Mouse (Mus musculus): Measurements from ENCODE around the gene Sdk2.

Gene Sdk2

DNA sequence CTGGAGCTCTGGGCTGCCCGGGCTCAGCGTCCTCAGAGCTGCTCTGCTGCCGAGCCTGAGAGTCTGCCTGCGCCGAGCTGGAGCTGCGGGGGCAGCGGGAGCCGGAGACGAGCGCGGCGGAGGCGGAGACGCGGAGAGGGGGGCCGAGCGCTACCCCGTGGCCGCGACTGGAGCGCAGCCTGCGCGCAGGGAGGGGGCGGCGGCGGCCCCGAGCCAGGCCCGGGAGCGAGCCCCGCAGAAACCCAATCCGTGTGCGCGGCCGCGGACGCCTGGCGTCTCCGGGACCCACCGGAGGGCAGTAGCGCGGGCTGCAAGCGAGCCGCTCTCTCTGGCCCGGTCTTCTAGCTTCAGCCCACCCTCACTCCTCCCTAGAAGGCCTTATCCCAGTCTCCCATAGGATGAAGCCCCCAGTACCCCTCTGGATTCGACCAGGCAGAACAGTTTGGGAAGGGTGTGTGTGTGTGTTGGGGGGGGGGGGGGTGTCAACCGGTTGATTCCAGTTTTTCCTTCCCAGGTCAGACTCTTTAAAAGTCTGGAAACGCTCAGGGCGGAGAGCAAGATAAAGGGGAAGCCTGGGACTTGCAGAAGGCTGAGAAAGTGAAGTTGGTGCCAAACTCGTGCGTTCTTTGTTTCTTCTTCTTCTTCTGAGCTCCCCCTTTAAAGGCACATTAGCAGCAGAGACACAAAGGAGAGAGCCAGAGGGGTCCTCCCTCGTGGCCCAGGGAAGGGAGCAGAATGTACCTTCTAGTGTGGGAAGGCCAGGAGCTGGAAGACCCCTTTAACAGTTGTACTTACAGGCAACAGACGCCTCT is at the start of gene Sdk2:
TSS of gene Sdk2 (minus strand) at position 96 of the 812 bp plus-strand sequence.
- DNase-seq (ENCODE audit: extremely low read depth, low read depth, low spot score), result no peak

DNA sequence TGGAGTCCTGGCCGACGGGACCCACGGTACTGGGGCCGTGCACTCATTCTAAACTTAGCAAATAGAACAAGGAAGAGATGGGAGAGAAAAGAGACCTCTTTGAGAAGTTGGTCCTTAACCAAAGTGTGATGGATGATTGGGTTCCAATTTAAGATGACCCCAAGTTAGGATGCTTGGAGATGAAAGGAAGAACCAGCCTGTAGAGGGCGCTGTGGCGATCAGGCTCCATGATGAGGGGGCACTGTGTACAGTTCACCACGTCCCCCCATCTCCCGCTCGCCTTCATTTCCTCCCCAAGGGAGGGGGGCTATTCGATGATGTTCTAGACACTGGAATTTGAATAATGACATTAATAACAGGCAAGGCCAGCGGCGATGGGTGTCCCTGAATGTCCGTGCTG is 48.2 kb upstream of the Sdk2 start:
- DNase-seq (ENCODE audit: extremely low read depth, low read depth, low spot score), result no peak

DNA sequence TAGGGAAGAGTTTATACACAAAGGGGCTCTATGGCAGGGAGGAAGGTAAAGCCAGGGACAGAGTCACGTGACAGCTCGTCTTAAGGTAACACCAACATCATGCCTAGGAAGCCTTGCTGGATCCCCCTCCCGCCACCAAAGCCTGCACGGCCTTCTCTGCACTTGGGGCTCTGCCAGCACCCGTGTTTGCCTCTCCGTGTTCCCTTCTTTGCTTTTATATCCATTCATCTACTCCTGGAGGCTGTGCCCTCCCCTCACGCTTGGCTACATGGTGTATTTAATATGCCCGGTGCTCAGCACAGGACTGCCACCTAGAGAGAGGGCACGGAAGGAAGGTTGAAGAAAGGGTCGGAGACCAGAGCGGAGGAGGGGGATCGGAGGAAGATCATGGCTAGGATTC is 47.8 kb upstream of the Sdk2 start:
- no peak for DNase-seq (ENCODE audit: extremely low read depth, low read depth, low spot score)

DNA sequence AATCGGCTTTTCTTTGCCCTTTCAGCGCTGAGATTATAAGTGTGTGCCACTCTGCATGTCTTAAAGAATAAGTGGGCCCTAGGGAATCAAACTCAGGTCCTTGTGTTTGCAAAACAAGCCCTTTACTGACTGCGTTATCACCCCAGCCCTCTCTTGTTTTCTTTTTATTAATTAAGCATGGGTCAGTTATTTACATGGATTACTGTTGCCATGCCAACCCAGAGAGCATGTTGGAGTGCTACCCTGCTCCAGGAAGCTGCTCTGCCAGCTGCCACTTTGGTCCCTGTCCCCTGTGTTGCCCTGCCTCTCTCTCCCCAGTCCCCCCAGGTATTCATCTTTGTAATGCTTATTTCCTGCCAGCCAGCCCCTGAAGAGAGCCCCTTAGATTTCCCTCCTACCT is 44.0 kb upstream of the Sdk2 start:
- no peak for DNase-seq (ENCODE audit: extremely low read depth, low read depth, low spot score)

DNA sequence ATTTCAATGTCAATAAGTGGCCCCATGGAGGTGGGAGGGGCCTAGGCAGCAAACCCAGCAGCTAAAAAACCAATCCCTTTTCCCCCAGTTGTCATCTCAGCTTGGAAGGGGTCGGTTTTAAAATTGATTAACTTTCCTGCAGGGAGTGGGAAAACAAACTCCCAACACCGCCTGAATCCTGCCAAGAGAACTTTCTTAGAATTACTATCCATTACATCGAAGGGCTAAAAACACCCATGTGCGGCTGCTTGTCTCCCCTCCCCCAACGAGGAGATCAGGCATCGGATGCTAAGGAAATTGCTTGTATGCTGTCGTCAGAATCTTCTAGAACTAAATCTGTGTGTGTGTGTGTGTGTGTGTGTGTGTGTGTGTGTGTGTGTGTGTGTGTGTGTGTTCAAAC is 26.8 kb upstream of the Sdk2 start:
- DNase-seq (ENCODE audit: extremely low read depth, low read depth, low spot score), result no peak

DNA sequence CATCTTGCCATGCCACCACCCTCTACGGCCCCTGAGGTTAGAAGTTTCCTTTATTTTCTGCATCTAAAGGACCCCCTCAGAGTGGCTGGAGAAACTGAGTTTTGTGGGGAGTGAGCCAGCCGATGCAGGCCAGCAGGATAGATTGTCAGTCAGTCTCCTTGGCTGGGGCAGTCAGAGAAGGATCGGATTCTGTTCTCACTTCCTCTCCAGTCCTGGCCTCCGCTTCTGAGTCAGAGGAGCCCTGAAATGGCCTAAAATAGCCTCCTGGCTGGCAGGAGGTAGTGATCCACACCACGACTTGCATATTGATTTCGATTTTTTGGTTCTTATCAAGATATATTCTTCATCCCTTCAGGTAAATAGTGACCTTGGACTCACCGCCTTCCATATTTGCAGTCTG is 26.3 kb upstream of the Sdk2 start:
- DNase-seq (ENCODE audit: extremely low read depth, low read depth, low spot score), result no peak

DNA sequence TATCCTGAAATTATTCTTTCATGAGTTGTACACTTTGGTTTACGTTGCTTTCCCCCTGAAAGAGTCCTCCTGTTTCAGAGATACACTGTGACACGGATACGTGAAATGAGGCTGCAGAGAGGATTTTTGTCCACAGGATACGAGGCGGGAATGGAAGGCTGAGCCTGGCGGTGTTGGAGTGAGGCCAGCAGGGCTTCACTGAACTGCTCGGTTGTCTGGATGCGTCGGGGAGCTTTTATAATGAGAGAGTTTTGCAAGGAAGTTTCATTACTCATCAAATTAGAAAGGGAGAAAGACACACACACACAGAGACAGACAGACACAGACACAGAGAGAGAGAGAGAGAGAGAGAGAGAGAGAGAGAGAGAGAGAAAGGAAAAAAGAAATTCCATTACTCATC is 13.8 kb upstream of the Sdk2 start:
- no peak for DNase-seq (ENCODE audit: extremely low read depth, low read depth, low spot score)

DNA sequence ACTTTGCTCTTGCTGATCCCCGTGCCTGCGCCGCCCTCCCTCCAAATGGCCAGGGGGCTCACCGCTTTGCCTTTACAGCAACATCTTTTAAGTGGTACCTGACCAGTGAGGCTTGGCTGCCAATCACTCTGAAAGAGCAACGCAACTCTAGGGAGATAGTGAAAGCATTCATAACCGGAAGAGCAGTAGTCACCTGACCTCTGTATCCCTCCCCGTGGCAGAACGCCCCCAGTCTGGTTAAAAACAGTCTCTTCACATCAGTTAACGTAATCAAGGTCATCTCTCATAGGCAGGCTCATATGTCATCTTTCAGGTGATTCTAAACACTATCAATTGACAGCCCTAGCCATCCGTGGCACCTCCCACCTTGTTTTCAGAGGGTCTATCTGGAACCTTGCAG is 5.8 kb upstream of the Sdk2 start:
- no peak for DNase-seq (ENCODE audit: extremely low read depth, low read depth, low spot score)

DNA sequence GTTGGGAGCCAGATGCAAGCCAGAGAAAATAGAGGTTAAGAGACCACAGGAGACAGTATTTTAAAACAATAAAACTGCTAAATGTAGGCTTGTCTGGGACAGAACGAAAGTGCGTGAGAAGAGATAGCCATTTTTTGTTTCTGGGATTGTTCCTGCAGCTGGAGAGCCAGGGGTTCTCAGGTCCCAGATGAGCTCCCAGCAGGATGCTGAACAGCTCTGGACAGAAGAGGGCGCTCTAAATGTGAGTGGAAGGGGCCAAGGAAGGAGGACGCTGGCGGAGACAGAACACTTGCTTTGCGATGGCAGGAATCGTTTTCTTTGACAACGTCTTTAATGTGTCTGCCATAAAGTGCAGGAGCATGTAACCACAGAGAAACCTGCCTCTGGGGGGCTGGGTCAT is 5.2 kb upstream of the Sdk2 start:
- no peak for DNase-seq (ENCODE audit: extremely low read depth, low read depth, low spot score)

DNA sequence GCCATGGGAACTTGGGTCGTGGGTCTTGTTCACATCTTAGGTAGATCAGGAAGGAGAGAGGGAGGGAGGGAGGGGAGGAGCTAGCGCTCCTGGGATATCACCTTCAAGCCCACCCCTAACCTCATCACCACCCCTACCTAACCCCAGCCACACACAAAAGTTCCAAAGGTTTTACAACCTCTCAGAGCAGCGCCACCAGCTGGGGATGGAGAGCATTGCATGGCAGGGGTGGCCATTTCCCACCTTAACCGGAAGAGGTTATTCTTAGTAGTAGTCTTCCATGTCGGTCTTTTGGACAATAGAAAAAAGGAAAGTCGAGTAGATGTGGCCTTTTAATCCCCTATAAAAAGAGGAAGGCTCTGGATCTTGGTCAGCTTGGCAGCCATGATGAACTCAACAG is 4.0 kb upstream of the Sdk2 start:
- no peak for DNase-seq (ENCODE audit: extremely low read depth, low read depth, low spot score)

DNA sequence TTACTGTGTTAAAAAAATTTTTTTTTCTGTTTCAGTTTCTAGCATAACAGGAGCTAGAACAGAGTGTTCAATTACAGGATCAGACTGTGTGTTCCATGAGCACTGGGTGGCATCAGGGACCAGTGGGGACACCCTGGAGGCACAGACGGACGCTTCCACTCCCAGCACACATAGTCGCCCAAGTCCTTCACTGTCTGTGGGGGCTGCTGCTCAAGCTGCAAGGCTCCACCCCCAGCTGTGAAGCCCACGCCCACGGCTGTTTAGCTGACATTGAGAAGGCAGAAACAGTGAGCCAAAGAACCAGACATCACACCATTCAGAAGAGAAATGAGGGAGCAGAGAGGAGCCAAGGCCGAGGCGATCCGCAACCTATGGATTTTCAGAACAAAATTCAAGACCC is 3.3 kb upstream of the Sdk2 start:
- DNase-seq (ENCODE audit: extremely low read depth, low read depth, low spot score), result no peak

DNA sequence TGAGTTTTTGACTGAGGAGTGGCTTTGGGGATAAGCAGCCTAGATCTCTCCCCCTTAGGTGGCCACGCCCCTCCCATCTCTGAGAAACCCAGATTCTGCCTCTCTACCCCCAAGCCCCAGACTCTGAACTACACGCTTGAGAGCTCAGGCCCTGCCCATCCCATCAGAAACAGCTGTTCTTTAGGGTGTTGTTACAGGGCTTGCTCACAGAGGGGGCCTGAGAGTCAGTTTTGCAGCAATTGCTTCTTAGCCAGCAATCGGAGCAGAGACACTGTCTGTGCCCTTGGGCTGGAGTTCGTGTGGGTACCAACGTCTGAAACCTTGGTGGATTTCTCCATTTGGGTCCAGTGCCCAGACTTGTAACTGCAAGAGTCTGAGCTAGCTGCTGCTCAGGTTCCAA is 1.5 kb upstream of the Sdk2 start:
- peak; percentile 11 for DNase-seq (ENCODE audit: extremely low read depth, low read depth, low spot score)

DNA sequence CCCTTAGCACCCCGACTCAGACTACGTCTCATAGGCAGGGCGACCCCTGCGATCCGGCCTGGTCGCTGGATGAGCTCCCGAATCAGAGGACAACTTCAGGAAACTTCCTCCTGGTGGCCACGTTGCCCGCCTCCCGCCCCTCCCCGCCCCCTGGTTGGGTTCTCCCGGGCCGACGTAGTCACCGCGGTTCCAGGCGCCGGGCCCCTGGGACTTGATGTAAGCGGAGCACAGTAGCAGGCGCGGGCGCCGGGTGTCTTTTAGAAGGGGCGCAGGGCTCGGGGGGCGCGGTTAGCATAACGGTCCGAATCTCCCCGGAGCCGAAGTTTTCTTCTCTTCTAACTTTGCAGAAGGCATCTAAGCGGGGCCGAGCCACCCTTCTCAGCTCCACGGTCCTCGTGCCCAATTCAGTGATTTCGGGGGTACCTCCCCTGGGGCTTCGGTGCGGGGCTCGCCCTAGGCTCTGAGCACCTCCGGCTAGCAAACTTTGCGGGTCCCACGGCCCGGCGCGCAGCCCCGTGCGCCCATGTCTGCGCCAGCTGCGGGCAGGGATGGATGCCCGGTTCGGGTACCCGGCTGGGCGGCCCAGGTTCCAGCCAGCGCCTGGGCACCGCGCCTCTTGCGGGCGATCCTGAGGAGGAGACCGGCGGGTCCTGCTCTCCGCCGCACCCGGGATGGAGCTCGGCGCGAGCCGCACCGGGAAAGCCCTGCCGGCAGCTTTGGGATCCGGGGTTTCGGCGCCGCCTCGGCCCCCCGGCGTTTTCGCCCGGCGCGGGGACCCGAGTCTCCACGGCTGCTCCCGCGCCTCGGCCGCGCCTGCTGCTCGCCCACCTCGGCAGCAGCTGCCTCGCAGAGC is 522 bp downstream of the Sdk2 start:
- no peak for DNase-seq (ENCODE audit: extremely low read depth, low read depth, low spot score)

DNA sequence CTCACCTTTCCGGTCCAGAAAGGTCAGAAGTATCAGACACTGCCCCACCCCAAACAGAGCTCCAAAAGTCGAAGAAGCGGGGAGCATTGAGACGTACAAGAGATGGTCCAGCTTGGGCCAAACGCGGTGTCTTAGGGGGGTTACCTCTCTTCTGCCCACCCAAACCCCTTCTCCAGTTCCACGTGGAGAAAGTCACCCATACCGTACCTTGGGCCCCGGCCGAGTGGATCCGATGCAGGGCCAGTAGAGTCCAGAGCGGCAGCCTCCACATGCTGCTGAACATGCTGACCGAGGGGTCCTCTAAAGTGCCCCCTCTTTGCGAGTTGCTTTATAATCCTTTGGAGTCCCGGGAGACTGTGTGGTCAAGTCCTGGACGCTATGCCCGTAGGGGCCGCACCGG is 1.2 kb downstream of the Sdk2 start:
- no peak for DNase-seq (ENCODE audit: extremely low read depth, low read depth, low spot score)

DNA sequence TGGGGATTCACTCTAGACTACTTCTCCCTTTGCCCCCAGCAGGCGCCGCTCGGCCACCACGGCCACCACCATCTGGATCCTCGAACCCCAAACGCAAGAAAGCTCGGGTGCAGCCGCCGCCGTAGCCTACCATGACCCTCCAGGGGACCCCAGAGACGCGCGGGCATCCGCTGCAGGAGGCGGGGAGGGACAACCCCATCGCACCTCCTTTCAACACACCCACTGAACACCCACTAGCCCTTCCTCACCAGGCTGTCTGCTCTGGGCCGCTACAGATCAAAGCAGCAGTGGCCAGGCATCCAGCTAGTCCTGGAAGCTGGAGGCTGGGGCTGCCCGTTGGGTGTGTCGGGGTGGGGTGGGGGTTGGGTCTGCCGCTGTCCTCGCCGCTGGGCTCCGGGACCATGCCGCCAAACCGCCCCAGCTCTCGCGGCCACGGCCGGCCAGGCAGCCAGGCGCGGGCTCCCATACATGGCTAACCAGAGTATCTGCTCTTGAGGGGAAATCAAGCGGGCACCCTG is 1.9 kb downstream of the Sdk2 start:
- no peak for DNase-seq (ENCODE audit: extremely low read depth, low read depth, low spot score)

DNA sequence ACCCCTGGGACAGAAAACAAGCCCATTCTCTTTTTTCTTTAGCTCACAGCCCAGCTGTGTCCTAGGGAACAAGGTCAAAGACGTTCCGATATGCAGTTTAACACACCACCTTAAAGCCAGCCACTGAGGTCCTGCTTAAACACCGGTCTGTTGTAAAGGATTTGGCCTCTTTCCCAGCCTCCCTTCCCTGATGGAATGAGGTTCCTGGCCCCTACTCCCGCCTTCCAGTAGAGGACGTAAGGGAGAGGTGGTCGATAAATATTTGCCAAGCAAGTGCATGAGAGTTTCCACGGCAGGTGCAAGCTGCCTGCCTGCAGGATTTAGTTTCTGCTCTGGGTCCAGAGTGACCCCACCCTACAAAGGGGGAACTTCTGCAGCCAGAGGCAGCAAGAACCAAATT is 4.9 kb downstream of the Sdk2 start:
- no peak for DNase-seq (ENCODE audit: extremely low read depth, low read depth, low spot score)

DNA sequence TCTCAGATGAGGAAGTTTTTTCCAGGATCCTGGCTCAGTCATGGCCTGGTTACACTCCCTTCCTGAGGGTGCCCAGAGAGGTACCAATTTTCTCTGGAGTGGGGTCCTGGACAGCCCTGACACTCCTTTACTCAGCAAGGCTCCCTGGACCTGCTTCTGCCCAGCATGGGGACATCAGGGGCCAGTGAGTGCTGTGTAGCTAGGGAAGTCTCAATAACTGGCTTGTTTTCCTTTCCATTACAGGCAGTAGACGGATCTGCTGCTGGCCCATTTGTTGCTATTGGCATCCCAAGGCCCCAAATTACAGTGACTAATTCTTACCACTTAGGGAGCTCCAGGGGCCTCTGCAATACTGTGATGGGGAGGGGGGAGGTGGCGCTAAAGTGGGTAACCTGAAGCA is 5.6 kb downstream of the Sdk2 start:
- no peak for DNase-seq (ENCODE audit: extremely low read depth, low read depth, low spot score)

DNA sequence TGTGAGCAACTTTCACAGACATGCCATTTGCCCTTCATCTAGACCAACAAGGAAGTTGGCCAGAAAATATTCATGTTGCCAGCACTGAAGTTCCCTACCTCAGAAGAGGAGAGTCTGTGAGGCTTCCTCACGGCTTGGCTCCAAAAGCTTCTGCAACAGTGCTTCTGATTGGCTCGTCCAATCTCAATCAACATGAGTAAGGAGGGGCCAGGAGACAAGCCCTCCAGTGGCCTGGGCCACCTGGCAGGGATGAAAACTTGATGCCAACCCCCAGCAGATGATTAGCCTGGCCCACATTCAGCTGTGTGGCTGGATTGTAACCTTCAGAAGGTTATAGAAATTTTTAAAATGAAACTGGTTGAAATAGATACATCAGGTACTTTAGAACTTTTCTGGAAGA is 10.5 kb downstream of the Sdk2 start:
- no peak for DNase-seq (ENCODE audit: extremely low read depth, low read depth, low spot score)

DNA sequence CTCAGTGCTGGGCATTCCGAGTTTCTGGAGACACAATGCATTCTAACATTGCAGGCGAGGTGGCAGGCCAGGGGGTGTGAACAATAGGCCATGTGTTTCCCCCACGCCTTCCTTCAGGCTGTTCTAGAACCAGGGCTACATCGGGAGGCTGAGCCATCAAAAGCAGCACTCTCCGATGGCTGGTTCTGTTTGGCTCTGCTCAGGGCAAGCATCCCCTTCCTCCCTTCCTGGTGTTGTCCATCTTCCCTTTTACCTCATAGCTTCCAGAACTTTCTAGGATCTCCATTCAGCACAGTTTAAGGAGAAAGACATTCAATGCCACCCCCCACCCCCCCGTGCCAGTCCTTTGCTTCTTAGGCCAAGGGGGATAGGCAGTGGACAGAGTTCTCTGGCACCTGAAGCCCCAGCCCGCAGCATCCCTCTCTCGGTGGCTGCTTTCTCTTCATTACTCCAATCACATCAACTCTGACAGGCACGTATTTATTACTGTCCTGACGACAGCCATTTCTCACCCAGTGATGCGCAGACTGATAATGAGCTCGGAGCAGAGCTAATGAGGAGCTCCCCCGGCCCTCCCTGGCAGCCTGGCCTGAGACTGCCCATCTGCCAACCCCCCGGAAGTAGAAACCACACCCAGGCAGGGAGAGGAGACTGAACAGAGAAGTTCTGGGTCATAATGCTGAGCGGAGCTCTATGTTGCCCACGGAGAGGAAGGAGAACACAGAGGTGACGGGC is 12.1 kb downstream of the Sdk2 start:
- no peak for DNase-seq (ENCODE audit: extremely low read depth, low read depth, low spot score)

DNA sequence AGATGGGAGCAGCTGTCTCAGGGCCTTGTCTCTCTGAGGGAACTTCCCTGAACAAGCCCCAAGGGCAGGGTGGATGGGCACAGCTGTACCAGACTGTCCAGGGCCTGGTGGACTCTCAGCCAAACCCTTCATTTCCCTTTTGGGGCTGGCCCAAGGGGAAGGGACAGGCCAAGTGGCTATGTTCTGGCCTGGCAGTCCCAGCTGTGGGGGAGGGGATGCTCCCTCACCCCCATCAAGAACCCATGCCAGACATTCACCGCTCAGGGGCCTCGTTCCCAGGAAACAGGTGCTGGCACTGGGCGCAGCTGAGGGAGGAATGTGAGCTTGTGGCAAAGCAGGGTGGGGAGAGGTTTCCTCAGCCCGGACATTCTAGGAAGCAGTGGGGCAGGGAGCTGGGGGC is 15.5 kb downstream of the Sdk2 start:
- DNase-seq (ENCODE audit: extremely low read depth, low read depth, low spot score), result peak; percentile 5

DNA sequence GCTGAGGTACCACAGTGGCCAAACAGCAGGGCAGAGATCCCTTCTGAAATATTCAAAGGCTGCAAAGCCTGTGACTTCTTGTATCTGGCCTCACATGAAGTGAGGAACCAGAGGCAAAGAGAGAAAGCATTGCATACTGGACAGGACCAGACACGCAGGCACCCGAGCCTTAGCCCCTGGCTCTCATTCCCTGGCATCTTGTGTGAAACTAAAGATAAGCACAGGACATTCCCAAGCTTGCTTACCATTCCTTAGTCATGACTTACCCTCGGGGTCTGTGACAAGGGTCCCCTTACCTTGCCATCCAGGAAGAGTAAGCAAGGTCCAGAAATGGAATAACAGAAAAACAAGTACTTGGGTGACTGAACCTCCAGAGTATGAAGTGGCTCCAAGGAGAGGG is 16.3 kb downstream of the Sdk2 start:
- DNase-seq (ENCODE audit: extremely low read depth, low read depth, low spot score), result peak; percentile 74

Data from fat pad, adult 2 months (tissue).